Mouse (Mus musculus): ENCODE data around the gene Rtl8a. TPM values are rescaled to one million over a fixed set of nuclear protein-coding genes. Genes with fewer than 3 reads are reported as not detected.
A peak's percentile ranks its signal among the peaks of the same experiment; 100 is the strongest.
"Not testable (repeated sequence)": the region's sequence is repeated elsewhere in the genome, so short reads cannot be mapped to it uniquely, and the experiment has no call there.

Rtl8a gene
- 217 and 224 TPM in 2 replicates for polyA plus RNA-seq (2015; fragmentation: Nextera tagmentation; extraction: Ambion mirVana)

DNA sequence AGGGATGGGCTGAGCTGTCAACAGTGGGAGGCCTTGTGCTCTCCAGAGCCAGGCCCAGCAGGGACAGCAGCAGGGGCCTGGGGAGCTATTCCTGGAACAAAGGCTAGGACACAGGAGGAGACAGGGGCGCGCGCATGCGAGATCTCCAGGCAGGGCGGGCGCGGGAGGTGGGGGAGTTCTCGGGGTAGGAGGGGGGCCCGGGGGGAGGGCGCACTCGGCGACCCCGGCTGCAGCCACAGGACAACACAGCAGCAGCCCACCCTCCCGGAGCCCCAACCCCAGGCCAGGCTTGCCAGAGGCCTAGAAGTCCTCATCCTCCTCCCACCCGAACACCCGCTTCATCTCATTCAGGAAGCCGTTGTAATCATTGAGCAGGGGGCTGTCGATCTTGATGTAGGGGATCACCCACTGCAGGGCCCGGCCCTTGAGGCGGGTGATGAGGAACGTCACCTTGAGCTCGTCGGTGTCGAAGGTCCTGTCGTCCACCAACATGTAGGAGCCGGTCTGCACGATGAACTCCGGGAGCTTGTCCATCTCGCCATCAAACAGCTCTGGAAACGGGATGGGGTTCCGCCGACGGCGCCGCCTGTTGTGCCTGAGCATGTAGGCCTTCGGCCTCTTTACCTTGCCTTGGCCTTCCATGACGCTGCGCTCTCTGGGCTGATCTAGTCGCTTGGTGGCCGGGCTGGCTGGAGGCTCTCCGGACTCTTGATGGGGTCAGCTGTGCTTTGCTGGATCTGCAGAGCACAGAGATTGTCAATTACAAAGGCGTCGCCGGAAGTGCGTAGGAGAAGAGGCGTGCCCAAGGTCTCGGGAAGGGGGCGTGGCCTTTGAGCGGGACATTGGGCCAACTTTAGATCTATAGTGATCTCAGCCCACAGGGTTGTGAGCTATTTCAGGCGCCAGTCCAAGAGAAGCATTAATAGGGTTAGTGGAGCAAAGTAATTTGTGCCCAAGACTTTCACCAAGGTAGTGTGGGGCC, at the start of gene Rtl8a:
Gene Rtl8a, minus strand, starts transcription at position 703 of the 982 bp plus-strand sequence.
- Histone ChIP-seq H3K4me2 (peak within 1 kb of the TSS; percentile 51), H3K27ac (replicated peaks) (peak within 1 kb of the TSS; percentile 46; the same call in 1 of the 2 replicates), H3K4me3 (peak within 1 kb of the TSS; percentile 34)
- not testable (repeated sequence) for H3K27me3 ChIP-seq; H3K9me3 ChIP-seq; H3K9ac ChIP-seq; H3K4me1 ChIP-seq (replicated peaks); H3K36me3 ChIP-seq
- 9% methylated on average over 14 of the region's 50 CpGs for WGBS
- peak; percentile 96 for ATAC-seq (ENCODE audit: low read depth)

DNA sequence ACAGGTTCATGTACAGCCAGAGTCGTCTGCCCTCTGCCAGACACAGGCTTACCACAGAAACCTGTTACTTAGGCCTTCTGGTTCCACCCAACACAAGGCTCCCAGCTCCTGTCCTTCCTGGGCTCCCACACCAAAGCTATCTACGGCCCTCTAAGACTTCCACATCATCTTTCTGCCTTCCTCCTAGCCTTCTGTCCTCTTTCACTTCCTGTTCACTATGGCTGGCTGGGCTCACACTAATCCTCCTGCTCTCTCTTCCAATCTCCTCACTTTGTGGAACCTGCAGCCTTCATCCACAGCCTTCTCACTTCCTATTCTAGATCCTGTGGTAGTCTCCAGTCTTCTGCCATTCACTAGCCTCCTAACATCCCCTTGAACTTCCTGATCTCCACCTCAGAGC, 49.7 kb upstream of the Rtl8a start:
- Histone ChIP-seq H3K4me2 (no peak overlapping the region), H3K27ac (replicated peaks) (no peak overlapping the region), H3K36me3 (no peaks in the 10 kb centered on the region), H3K4me1 (replicated peaks) (no peaks in the 10 kb centered on the region), H3K9ac (no peak overlapping the region), H3K27me3 (no peaks in the 10 kb centered on the region), H3K9me3 (no peaks in the 10 kb centered on the region), H3K4me3 (no peak overlapping the region)
- no peak for ATAC-seq (ENCODE audit: low read depth)
- 77% methylated on average over 2 of the region's 2 CpGs for WGBS

DNA sequence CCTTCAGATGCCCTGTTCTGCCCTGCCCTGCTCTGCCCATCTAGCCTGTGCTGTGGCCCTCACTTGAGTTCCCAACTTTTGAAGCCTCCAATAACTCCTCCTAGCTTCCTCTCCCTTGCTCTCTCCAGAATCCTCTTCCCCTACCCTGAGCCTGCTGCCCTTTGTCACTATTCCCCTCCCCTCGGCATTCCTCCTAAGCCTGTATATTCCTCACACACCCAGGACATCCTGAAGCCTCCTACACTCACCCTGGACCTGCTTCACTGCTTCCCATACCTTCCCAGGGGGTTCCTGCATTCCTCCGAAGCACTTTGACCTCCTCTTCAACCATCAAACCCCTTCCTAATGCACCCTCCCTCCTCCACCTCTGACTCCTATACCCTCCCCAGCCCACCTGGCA, 48.6 kb upstream of the Rtl8a start:
- Histone ChIP-seq H3K27ac (replicated peaks) (no peak overlapping the region), H3K36me3 (no peaks in the 10 kb centered on the region), H3K9me3 (no peaks in the 10 kb centered on the region), H3K4me2 (no peak overlapping the region), H3K4me1 (replicated peaks) (no peaks in the 10 kb centered on the region), H3K9ac (no peak overlapping the region), H3K4me3 (no peak overlapping the region), H3K27me3 (no peaks in the 10 kb centered on the region)
- ATAC-seq (ENCODE audit: low read depth): no peak
- 71% methylated on average over 2 of the region's 2 CpGs for WGBS

DNA sequence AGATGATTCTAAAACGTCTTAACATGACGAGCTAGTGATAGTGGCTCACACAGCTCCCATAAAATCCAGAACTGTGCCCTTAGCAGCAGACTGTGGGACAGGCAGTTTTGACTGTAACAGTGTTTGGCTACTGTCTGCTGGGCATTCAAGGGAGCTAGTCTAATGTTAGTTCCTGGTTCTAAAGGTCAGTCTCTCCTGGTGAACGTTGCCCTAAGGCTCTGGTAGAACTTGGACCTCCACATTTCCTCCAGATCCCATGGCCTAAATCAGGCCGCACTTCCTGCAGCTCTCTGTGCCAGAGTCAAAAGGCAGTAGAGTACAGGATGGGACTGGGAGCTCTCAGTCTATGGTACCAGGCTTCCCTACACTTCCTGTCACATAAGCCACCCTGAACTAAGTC, 41.2 kb upstream of the Rtl8a start:
- 85% methylated on average over 2 of the region's 4 CpGs for WGBS
- not testable (repeated sequence) for H3K27me3 ChIP-seq, H3K36me3 ChIP-seq

DNA sequence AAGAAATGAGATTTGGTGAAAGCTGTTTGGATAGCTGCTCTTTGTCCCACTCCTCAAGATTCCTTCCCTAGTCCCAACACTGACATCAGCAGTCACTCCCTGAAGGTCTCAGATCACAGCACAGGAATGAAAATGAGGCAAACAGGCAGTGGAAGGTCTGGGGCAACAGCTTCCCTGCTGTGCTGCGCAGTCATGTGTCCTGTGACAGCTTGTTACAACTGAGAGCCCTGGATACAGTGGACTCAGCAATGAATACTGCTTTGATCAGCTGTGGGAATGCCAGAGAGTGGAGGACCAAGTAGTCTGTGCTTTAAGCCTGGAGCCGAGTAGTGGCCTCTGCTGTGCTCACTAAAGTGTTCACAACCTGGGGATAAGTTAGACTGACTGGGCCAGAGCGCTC, 39.2 kb upstream of the Rtl8a start:
- H3K27ac ChIP-seq (replicated peaks); ATAC-seq (ENCODE audit: low read depth): not testable (repeated sequence)
- WGBS: 55% methylated on average over 3 of the region's 3 CpGs

More for the DNA sequence above, 41.2 kb upstream of the Rtl8a start:
- ATAC-seq (ENCODE audit: low read depth); H3K4me1 ChIP-seq (replicated peaks); H3K4me2 ChIP-seq; H3K9ac ChIP-seq; H3K27ac ChIP-seq (replicated peaks); H3K9me3 ChIP-seq; H3K4me3 ChIP-seq: not testable (repeated sequence)

DNA sequence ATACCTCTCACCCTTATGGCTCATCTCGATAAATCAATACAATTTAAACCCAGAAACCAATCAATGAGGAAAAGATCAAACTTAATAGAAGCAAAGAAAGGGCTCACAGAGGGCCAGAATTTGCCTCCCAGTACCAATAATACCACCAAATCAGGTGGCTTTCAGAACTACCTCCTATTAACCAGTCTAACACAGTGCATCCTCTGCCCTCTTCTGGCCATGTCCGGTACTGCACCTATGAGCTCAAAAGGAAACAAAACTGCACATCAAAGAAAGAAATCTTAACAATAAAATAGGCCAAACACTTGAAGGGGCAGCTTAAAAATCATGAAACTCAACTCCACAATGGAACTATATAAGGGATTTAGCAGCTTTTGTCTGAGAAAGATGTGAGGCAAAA, 33.5 kb upstream of the Rtl8a start:
- H3K9me3 ChIP-seq; H3K4me1 ChIP-seq (replicated peaks); H3K27me3 ChIP-seq; H3K4me2 ChIP-seq; H3K36me3 ChIP-seq; H3K27ac ChIP-seq (replicated peaks); H3K9ac ChIP-seq; H3K4me3 ChIP-seq; ATAC-seq (ENCODE audit: low read depth): not testable (repeated sequence)
- 4% methylated on average over 1 of the region's 2 CpGs for WGBS

More for the DNA sequence above, 39.2 kb upstream of the Rtl8a start:
- not testable (repeated sequence) for H3K4me3 ChIP-seq; H3K4me1 ChIP-seq (replicated peaks); H3K27me3 ChIP-seq; H3K9ac ChIP-seq; H3K9me3 ChIP-seq; H3K4me2 ChIP-seq; H3K36me3 ChIP-seq

DNA sequence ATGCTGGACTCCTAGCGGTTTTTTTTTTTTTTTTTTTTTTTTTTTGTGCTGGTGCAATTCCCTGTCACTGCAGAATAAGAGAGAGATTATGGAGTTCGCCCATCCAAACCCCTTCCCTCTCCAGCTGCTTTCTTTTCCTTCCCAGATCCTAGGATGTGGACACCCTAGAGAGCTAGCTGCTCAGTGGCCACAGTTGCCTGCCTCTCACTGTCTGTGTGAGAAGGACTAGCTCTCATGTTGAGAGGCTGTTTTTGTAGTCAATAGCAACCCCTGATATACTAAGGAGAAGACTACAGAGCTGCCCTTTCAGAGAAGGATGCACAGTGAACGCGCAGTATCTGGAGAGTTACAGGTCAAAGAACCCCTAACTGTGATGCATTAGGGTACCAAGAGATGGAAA, 27.2 kb upstream of the Rtl8a start:
- not testable (repeated sequence) for H3K4me1 ChIP-seq (replicated peaks); H3K36me3 ChIP-seq; H3K27me3 ChIP-seq; H3K9me3 ChIP-seq
- Histone ChIP-seq H3K4me3 (peak overlapping the region; percentile 33), H3K27ac (replicated peaks) (peak overlapping the region; percentile 85), H3K9ac (peak overlapping the region; percentile 56), H3K4me2 (peak overlapping the region; percentile 48)
- peak; percentile 75 for ATAC-seq (ENCODE audit: low read depth)
- WGBS: 23% methylated on average over 4 of the region's 4 CpGs

DNA sequence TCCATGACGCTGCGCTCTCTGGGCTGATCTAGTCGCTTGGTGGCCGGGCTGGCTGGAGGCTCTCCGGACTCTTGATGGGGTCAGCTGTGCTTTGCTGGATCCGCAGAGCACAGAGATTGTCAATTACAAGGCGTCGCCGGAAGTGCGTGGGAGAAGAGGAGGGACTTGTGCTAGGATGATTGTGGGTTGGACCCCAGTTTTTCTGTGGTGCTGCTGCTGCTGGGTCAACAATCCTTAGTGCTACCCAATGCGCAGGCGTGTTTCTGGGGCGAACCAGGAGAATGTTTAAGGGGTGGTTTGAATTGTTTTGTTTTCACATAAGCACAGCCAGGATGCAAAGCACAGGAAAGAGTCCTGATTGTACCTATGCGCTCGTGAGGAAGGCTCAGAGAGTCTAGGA, 26.8 kb upstream of the Rtl8a start, which contains the start of gene Rtl8b:
Gene Rtl8b, minus strand, starts transcription at position 115 of the 400 bp plus-strand sequence.
- H3K9ac ChIP-seq: peak within 1 kb of the TSS; percentile 56
- WGBS: 18% methylated on average over 12 of the region's 15 CpGs
- H3K4me2 ChIP-seq: peak within 1 kb of the TSS; percentile 51
- no peaks in the 10 kb centered on the region for H3K4me1 ChIP-seq (replicated peaks)
- no peaks in the 10 kb centered on the region for H3K27me3 ChIP-seq
- no peaks in the 10 kb centered on the region for H3K36me3 ChIP-seq
- no peaks in the 10 kb centered on the region for H3K9me3 ChIP-seq
- ATAC-seq (ENCODE audit: low read depth): peak; percentile 95
- H3K27ac ChIP-seq (replicated peaks): peak within 1 kb of the TSS; percentile 85
- H3K4me3 ChIP-seq: peak within 1 kb of the TSS; percentile 33

DNA sequence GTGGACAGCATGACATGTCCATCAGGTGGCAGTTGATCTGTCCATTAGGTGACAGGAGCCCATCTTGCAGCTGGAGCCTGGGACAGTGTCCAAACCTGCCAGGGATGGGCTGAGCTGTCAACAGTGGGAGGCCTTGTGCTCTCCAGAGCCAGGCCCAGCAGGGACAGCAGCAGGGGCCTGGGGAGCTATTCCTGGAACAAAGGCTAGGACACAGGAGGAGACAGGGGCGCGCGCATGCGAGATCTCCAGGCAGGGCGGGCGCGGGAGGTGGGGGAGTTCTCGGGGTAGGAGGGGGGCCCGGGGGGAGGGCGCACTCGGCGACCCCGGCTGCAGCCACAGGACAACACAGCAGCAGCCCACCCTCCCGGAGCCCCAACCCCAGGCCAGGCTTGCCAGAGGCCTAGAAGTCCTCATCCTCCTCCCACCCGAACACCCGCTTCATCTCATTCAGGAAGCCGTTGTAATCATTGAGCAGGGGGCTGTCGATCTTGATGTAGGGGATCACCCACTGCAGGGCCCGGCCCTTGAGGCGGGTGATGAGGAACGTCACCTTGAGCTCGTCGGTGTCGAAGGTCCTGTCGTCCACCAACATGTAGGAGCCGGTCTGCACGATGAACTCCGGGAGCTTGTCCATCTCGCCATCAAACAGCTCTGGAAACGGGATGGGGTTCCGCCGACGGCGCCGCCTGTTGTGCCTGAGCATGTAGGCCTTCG, 26.2 kb upstream of the Rtl8a start:
- Histone ChIP-seq H3K4me2 (peak overlapping the region; percentile 51), H3K4me3 (peak overlapping the region; percentile 33), H3K9ac (0 out of 2 replicates have a peak overlapping the region, but pooled peaks have one; percentile 34), H3K27ac (replicated peaks) (0 out of 2 replicates have a peak overlapping the region, but pooled peaks have one; percentile 85)
- peak; percentile 78 for ATAC-seq (ENCODE audit: low read depth)
- H3K9me3 ChIP-seq; H3K27me3 ChIP-seq; H3K36me3 ChIP-seq; H3K4me1 ChIP-seq (replicated peaks): not testable (repeated sequence)
- no CpG with 5 or more reads among the region's 36 CpGs for WGBS

DNA sequence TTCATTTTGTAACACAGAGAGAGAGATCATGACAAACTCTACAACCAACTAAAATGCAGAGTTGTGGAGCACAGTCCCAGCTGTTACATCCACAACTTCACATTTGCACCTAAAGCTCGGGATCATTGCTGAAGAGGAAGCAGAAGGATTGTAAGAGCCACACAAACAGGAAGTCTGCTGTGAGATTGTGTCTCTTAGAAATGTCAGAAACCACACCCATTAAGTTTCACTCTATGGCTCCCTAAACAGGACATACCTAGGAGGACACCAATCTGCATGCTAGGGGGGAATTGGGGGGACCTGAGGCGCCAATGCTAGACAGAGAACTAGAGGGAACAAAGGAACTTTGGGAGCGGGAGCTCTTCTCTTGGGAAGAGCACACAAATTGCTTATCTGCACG, 9.4 kb upstream of the Rtl8a start:
- H3K27me3 ChIP-seq; H3K4me1 ChIP-seq (replicated peaks); H3K9ac ChIP-seq; H3K4me2 ChIP-seq; H3K27ac ChIP-seq (replicated peaks); H3K36me3 ChIP-seq; H3K4me3 ChIP-seq; ATAC-seq (ENCODE audit: low read depth); H3K9me3 ChIP-seq: not testable (repeated sequence)
- 74% methylated on average over 4 of the region's 4 CpGs for WGBS

DNA sequence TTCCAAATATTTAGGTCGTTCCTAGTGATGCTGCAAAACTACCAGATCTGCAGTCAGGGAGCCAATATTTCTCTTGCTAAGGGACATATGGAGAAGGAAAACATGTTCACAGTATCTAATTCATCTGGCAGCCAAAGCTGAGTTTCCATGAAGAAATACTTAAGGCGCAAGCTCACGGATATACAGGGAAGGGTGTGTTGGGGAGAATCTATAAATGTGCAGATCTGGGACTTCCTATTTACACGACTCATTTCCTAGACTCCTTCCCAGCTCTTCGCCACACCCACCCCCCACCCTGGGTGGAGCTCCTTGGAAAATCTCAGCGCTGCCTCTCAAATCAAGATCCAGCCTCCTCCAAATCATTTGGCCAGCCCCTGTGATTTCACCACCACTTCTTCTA, 2.4 kb upstream of the Rtl8a start:
- 82% methylated on average over 6 of the region's 6 CpGs for WGBS
- Histone ChIP-seq H3K27ac (replicated peaks) (no peak overlapping the region), H3K4me2 (no peak overlapping the region), H3K4me1 (replicated peaks) (peaks cover 4% of the 10 kb centered on the region), H3K4me3 (no peak overlapping the region), H3K9ac (no peak overlapping the region), H3K36me3 (no peaks in the 10 kb centered on the region), H3K27me3 (no peaks in the 10 kb centered on the region), H3K9me3 (no peaks in the 10 kb centered on the region)
- no peak for ATAC-seq (ENCODE audit: low read depth)

DNA sequence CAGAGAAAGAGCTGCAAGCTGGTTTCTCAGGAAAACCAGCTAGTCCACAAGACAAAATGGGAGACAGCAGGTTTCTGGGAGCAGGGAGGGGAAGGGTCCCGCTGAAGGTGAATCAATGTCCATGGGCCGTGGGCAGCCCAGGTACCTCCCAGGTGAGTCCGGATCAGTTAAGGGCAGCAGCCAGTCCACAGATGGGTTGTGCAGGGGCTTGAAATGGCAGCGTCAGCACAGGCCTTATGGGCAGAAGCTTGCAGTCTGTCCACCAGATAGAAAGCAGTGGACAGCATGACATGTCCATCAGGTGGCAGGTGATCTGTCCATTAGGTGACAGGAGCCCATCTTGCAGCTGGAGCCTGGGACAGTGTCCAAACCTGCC, 890 bp downstream of the Rtl8a start:
- Histone ChIP-seq H3K4me3 (peak overlapping the region; percentile 34), H3K4me2 (peak overlapping the region; percentile 51)
- not testable (repeated sequence) for H3K9ac ChIP-seq; H3K9me3 ChIP-seq; H3K36me3 ChIP-seq; H3K27me3 ChIP-seq; H3K27ac ChIP-seq (replicated peaks); H3K4me1 ChIP-seq (replicated peaks)
- ATAC-seq (ENCODE audit: low read depth): peak; percentile 7; the same call in 1 of the 2 replicates
- WGBS: 47% methylated on average over 3 of the region's 4 CpGs

Data from neural tube, embryonic 13.5 days (tissue).